Mouse (Mus musculus): ENCODE measurements at regions not wholly inside any gene's neighbourhood (a gene's known extent, or its start where the extent isn't known, plus 50 kb on each side); places are given as distances from the start of the nearest gene placed in this dataset.

- TF ChIP-seq POLR2A (IDR thresholded peaks at IDR 0.05; ENCODE audit: low read depth, low read length) (no peak), CTCF (IDR thresholded peaks at IDR 0.05; ENCODE audit: borderline replicate concordance, insufficient read depth, low read length) (no peak)
Measured at GRCm38 (mm10) chr16:73821387-73822338, 590.0 kb downstream of the Robo2 start.

All from embryonic fibroblast, embryonic 13.5 days (primary cell).